Mouse (Mus musculus): ENCODE measurements at regions not wholly inside any gene's neighbourhood (a gene's known extent, or its start where the extent isn't known, plus 50 kb on each side); places are given as distances from the start of the nearest gene placed in this dataset.

DNA sequence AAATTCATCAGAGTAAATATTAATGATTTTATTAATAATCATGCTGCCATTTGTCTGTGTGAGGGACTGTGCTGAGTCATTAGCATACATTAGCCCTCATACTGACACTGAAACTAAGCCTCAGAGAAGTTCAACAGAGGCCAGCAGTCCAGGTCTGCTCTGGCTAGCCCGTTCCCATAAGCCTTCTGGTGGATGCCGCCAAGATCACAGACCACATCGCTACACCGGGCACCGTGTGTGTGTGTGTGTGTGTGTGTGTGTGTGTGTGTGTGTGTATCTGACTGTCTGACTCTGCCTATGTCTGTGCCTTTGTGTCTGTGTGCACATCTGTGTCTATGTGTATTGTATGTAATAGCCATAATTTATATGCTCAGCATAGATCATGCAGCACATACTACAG, 106.0 kb downstream of the Rpl14 start:
- TF ChIP-seq EP300 (IDR thresholded peaks at IDR 0.05; ENCODE audit: insufficient read depth, low read depth, low read length), result no peak
- no peak for TF ChIP-seq POLR2A (IDR thresholded peaks at IDR 0.05; ENCODE audit: insufficient read depth, low read length)

All from ES-Bruce4 (cell line).